Mouse (Mus musculus) urinary bladder, adult 2 months (tissue): Measurements from ENCODE around the gene Dok1. TPM values are rescaled to one million over a fixed set of nuclear protein-coding genes. Genes with fewer than 3 reads are reported as not detected.

ENCODE experiments used
- polyA plus RNA-seq: library from polyadenylated mRNA; depleted of rRNA; stranded (reverse); fragments of >200 nt; gene quantifications from 2 replicates; pipeline ENCODE4 v1.2.3, GENCODE M21; 2012; rRNA removed

Gene Dok1
- polyA plus RNA-seq, 1 experiment, result 20.8 TPM

Other genes with a start within 250 kb of the Dok1 start
- 0.31 and 0.43 TPM in 2 replicates for gene Sema4f, start 93.7 kb downstream of the Dok1 start, polyA plus RNA-seq
- 0.30 and 0.62 TPM in 2 replicates for gene M1ap, start 86.6 kb downstream of the Dok1 start, polyA plus RNA-seq
- 20.2 and 20.7 TPM in 2 replicates for gene Loxl3, start 702 bp upstream of the Dok1 start, polyA plus RNA-seq
- gene Aup1, start 21.1 kb upstream of the Dok1 start, polyA plus RNA-seq, result 189 and 247 TPM in 2 replicates
- gene Htra2, start 21.8 kb upstream of the Dok1 start, polyA plus RNA-seq, result 46.4 and 67.3 TPM in 2 replicates
- 3.4 and 4.9 TPM in 2 replicates for gene Dqx1, start 24.4 kb upstream of the Dok1 start, polyA plus RNA-seq
- gene Tlx2, start 36.8 kb upstream of the Dok1 start, polyA plus RNA-seq, result 0.15 and 0.29 TPM in 2 replicates
- 28.5 and 35.8 TPM in 2 replicates for gene Pcgf1, start 44.4 kb upstream of the Dok1 start, polyA plus RNA-seq
- gene Lbx2, start 52.9 kb upstream of the Dok1 start, polyA plus RNA-seq, result 0.84 and 1.0 TPM in 2 replicates
- gene Ccdc142, start 68.1 kb upstream of the Dok1 start, polyA plus RNA-seq, result 3.1 and 4.5 TPM in 2 replicates
- gene Gm42688, start 68.1 kb upstream of the Dok1 start, polyA plus RNA-seq, result 5.0 and 6.1 TPM in 2 replicates
- 64.9 and 84.8 TPM in 2 replicates for gene Mrpl53, start 75.6 kb upstream of the Dok1 start, polyA plus RNA-seq
- 29.7 and 40.3 TPM in 2 replicates for gene Mogs, start 82.0 kb upstream of the Dok1 start, polyA plus RNA-seq
- gene Wbp1, start 88.1 kb upstream of the Dok1 start, polyA plus RNA-seq, result 85.6 and 89.2 TPM in 2 replicates
- gene Ino80b, start 92.0 kb upstream of the Dok1 start, polyA plus RNA-seq, result 25.2 and 25.5 TPM in 2 replicates
- 20.7 and 22.1 TPM in 2 replicates for gene Rtkn, start 102.0 kb upstream of the Dok1 start, polyA plus RNA-seq
- 4.9 and 5.6 TPM in 2 replicates for gene Wdr54, start 122.9 kb upstream of the Dok1 start, polyA plus RNA-seq
- 1.2 and 1.5 TPM in 2 replicates for gene 1700003E16Rik, start 122.9 kb upstream of the Dok1 start, polyA plus RNA-seq
- gene Dctn1, start 132.4 kb upstream of the Dok1 start, polyA plus RNA-seq, result 97.9 and 119 TPM in 2 replicates
- 0.06 TPM in 1 of 2 replicates, not detected in the other for gene Slc4a5, start 186.4 kb upstream of the Dok1 start, polyA plus RNA-seq